Mouse (Mus musculus) heart, adult 2 months (tissue): ENCODE results near the gene Zfp169.

Source experiments
- CTCF ChIP-seq: fragments of 200-600 bp; IDR thresholded peaks from 2 replicates; pipeline ENCODE4 v1.8.1; 2022; ENCODE audit warnings: antibody characterized with exemption, mild to moderate bottlenecking, moderate library complexity
- EP300 ChIP-seq: fragments of 200-500 bp; IDR thresholded peaks from 2 replicates; pipeline ENCODE4 v1.6.1; 2011; ENCODE audit warnings: low read depth, low read length, control low read depth; ENCODE audit not compliant: insufficient read depth

- TF ChIP-seq EP300: no peak
- no peak for TF ChIP-seq CTCF
Measured at GRCm38 (mm10) chr13:48483606-48484005, 29.6 kb downstream of the Zfp169 start.
